Mouse (Mus musculus) left cerebral cortex, adult 8-10 months (tissue): ENCODE measurements at regions not wholly inside any gene's neighbourhood (a gene's known extent, or its start where the extent isn't known, plus 50 kb on each side); places are given as distances from the start of the nearest gene placed in this dataset.
A peak's percentile ranks its signal among the peaks of the same experiment; 100 is the strongest.
"Not testable (repeated sequence)": the region's sequence is repeated elsewhere in the genome, so short reads cannot be mapped to it uniquely, and the experiment has no call there.

Source experiments
- DNase-seq, 2 experiments: peaks; one replicate each; pipeline ENCODE4 v3.0.0; 2022; ENCODE audit warnings: low spot score in 2 of 2

DNA sequence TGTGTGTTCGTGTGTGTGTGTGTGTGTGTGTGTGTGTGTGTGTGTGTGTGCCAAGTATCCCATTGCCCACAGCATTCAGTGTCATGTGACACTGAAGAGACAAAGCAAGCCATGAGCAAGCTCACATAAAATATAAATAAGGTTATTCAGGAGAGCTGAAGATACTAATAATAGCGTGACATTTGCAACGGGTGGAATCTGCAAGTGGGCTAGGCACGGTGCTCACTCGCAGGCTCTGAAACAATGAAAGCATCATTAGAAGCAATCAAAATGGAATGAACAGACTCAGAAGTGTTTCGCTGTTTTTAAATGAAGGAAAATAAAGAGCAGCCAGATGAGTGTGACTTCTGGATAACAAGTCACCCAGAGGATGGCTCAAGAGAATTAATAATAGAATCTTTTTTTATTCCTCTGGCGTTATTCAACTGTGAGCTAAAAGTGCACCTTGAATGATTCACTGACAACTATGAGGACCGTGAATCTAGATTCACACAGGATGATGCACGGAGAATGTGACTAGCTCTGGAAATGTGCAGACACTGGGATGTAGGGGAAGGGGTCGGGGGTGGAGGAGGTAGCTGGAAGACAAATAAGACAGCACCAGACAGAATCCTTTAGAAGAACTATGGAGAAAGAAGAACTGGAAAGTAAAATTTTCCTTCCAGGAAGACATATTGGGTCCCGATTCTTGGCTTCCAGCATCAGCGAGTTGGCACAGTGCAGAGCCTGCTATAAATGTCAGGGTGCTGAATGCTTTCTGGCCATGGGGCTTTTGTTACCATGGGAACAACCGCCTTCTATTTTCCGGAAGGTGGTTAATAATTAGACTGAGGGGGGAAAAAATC lies 55.3 kb downstream of the Actbl2 start:
- peak; percentile 15 to 68 for DNase-seq

DNA sequence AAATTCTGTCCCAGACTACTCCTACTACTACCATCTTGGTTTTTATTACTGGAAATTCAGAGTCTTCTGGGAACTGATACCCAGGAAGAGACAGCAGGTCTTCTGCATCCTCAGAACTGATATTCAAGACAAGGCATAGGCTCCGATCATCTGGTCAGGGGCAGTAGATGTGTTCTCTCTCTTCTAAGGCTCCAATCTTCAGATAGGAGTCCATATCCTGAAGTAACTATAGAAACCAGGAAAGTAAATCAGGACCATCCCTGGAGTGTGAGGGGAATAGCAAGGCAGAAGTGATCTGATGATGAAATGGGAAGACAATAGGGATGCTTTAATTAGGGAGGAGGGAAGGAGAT lies 55.9 kb downstream of the Actbl2 start:
- DNase-seq, result no peak

GRCm38 (mm10) chr13:111313506-111313905 lies 58.7 kb downstream of the Actbl2 start:
- not testable (repeated sequence) for DNase-seq

- not testable (repeated sequence) for DNase-seq
Measured at GRCm38 (mm10) chr13:111317876-111318275, 63.1 kb downstream of the Actbl2 start.

DNA sequence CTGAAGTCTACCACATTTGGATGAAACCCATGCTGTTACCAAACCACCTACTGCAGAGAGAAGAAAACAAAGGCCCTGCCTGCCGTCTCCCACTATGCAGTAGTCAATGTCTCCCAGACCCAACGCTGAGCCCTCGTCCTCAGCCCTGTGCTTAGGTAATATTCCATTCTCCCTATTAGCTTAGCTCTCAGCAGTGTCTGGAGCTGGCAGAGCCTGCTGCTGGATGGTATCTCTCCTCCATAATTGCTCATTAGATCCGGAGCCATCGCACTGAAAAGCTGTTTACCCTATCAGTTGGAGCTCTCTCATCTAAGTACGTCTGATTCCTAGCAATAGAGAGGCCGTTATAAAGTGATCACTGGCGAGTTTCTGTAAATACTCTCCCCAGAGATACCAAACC lies 68.4 kb downstream of the Actbl2 start:
- no peak for DNase-seq

GRCm38 (mm10) chr13:111326096-111326665 lies 71.4 kb downstream of the Actbl2 start:
- DNase-seq, result no peak

DNA sequence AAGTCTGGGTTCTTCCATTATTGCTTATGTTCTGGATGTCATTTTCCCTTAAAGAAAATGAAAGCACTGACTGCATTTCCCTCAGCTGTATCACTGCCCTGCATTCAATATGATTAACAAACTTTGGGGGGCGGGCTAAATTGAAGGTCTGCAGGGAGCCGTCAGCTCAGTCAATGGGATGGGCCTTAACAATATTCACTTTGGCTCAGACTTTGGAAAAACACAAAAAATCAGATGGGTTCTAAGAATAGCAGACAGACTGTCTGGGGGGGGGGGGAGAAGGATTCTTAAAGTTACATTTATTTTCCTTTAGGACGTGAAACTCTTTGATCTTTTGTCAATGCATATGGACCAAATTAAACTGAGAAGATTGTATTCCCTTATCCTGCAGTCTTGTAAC lies 78.2 kb downstream of the Actbl2 start:
- no peak for DNase-seq

GRCm38 (mm10) chr13:111333851-111334250 lies 79.0 kb downstream of the Actbl2 start:
- DNase-seq, result no peak

DNA sequence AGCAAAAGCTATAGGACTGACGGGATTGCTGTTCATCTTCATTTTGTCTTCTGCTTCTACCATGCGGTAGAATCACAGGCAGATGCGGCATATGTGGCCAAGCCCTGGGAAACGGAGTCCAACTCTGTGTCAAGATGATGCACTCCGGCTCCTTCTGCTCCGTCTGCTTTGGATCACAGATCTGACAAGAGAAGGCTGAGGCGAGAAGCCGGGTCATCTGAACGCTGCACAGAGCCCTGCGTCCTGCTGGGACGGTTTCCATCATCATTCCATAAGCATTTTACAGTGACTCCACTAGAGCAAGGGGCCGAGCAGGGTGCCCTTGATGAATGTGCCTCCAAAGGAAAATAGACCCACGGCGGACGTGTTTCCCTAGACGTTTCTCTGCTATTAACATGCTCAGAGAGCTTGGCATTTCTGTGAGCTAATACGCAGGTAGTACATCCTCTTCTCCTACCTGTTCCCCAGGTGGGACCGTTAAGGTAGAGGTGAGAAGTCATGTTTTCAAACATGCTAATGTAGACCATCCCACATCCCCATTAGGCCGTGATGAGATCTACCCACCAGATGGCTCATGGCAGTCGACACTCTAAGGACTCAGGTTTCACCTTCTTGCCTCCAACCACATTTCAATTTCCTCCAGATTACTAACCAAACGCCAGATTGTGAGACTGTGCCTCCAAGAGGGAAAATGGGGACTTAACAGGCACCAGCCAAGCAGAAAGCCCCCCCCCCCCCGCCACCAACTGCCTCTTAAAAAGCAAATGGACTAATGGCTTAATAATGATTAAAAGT lies 79.6 kb downstream of the Actbl2 start:
- DNase-seq, result no peak

DNA sequence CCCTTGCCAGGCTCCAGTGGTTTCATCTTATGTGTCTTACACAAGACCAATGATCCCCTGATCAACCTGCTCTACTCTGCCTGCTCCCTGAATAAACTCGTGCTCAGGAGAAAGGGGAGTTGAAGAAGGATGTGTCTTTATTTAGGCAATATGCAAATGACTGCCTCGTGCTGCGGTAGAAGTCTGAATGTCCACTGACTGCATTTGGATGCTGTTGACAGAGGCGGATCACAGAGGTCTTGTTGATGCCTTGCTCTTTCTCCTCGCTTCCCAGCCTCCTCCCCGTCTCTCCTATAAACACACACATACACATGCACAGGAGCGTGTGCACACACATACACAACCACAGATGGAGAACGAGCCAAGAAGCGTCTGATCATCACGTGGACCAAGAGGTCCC lies 90.2 kb downstream of the Actbl2 start:
- no peak for DNase-seq

DNA sequence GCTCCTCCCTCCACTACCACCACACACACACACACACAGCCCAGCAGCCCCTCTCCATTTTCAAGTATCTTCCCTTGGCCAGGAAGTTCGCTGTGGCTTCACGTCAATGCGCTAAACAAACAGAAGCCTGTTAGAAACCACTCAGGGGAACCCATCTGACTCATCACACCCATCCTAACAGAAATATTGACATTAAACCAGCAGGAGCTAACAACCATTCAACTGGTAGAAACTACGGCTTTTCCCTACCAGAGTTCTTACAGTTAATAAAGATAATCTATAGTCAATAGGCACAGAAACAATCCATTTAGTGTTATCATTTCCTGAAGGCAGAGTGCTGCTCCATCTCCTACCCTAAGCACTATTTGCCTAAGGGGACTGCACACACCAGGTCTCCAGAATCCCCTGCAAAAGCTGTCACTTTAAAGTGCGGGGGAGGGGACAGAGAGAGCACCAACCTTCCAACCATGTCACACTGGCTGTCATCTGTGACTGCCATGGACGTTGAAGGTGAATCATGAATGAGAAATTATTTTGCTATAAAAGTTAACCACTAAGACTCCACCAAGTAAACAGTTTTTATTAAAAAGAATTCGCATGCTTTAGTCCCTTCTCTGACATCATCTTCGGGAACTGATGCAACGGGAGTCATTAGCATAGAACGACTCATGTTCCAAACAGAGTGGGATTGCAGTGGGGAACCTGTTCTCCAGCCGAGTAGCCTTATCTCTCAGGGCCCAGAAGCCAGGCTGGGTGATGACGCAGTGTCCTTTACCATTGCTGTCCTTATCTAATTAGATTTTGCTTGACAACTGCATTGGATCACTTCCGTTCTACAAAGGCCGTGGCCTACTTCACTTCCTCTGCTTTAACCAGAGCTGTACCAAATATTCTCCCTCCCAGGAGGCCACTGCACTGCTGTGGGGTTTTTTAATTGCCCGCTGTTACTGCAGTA lies 91.0 kb downstream of the Actbl2 start:
- DNase-seq, result no peak

GRCm38 (mm10) chr13:111356520-111357456 lies 102.0 kb downstream of the Actbl2 start:
- peak in 1 of 2 experiments; percentile 13 for DNase-seq

- DNase-seq, result no peak
Measured at GRCm38 (mm10) chr13:111361456-111361855, 106.6 kb downstream of the Actbl2 start.

GRCm38 (mm10) chr13:111363176-111363739 lies 108.4 kb downstream of the Actbl2 start:
- no peak for DNase-seq

GRCm38 (mm10) chr13:111366871-111367270 lies 112.1 kb downstream of the Actbl2 start:
- no peak for DNase-seq

DNA sequence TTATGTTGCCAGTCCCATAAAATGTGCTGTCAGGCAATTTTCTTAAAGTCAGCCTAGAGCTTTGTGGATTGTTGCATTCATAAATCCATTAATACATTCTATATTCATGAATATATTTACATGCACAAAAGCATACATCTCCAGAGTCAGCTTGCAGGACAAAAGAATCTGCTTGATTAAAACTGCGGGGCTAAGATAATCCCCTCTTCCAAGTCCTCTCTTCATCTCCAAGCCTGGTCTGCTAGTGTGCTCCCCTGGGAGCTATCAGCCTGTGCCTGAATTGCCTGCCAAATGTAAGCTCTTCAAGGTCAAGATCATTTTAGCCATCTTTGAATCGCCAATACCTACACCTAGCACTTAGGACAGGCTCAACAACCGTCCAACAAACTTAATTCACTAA lies 112.8 kb downstream of the Actbl2 start:
- no peak for DNase-seq

- DNase-seq, result no peak
Measured at GRCm38 (mm10) chr13:111369916-111370315, 115.1 kb downstream of the Actbl2 start.

GRCm38 (mm10) chr13:111373281-111373680 lies 116.6 kb downstream of the Gpbp1 start:
- DNase-seq, result no peak

- no peak for DNase-seq
Measured at GRCm38 (mm10) chr13:111373801-111374200, 116.1 kb downstream of the Gpbp1 start.
